Mouse (Mus musculus) CH12.LX (cell line): Measurements from ENCODE around the gene Rp2. TPM values are rescaled to one million over a fixed set of nuclear protein-coding genes. Genes with fewer than 3 reads are reported as not detected.

Experiments
- DNase-seq: peaks from one replicate; pipeline ENCODE4 v3.0.0-alpha.2; 2013; ENCODE audit errors: extremely low read depth
- H3K27ac ChIP-seq: 2 replicates; pipeline ENCODE4 v1.5.1; 2012; ENCODE audit warnings: low read depth, mild to moderate bottlenecking, control low read depth, moderate library complexity; ENCODE audit not compliant: insufficient read depth
- H3K27me3 ChIP-seq: replicated peaks from 2 replicates; pipeline ENCODE3; 2012; ENCODE audit warnings: inconsistent platforms
- H3K36me3 ChIP-seq, 2 experiments: replicated peaks in 1 of 2; 2 replicates each; pipeline versions ENCODE3 to v1.6.1; 2012; ENCODE audit warnings: inconsistent platforms in 1 of 2, low read length in 1 of 2, mild to moderate bottlenecking in 1 of 2, mixed read lengths in 1 of 2, moderate library complexity in 1 of 2; ENCODE audit not compliant: control insufficient read depth in 1 of 2, insufficient read depth in 1 of 2
- H3K4me1 ChIP-seq, 2 experiments: 2 replicates each; pipeline ENCODE4 v1.6.1; 2012; ENCODE audit warnings: inconsistent platforms in 1 of 2, moderate library complexity in 1 of 2; ENCODE audit not compliant: insufficient read depth in 2 of 2, control insufficient read depth in 1 of 2
- H3K4me2 ChIP-seq: 2 replicates; pipeline ENCODE4 v1.6.1; 2012; ENCODE audit warnings: low read depth, mild to moderate bottlenecking, control low read depth; ENCODE audit not compliant: poor library complexity, insufficient read depth, severe bottlenecking
- H3K4me3 ChIP-seq, 3 experiments: fragments of 150-350 bp in 1 of 3; sonication (generic) in 1 of 3; replicated peaks in 1 of 3; 2 replicates each; pipeline versions ENCODE3 to v1.5.1; 2011 to 2012; ENCODE audit warnings: low read depth in 2 of 3, low read length in 2 of 3, mild to moderate bottlenecking in 2 of 3, moderate library complexity in 2 of 3, control low read depth in 1 of 3, improper control_type of control experiment in 1 of 3, inconsistent platforms in 1 of 3, mixed read lengths in 1 of 3; ENCODE audit not compliant: poor library complexity in 1 of 3
- H3K79me2 ChIP-seq: replicated peaks from 2 replicates; pipeline ENCODE4 v1.6.1; 2012; ENCODE audit warnings: mild to moderate bottlenecking, moderate library complexity; ENCODE audit not compliant: control insufficient read depth, poor library complexity, insufficient read depth, severe bottlenecking; ENCODE audit errors: extremely low read depth
- H3K9ac ChIP-seq: 2 replicates; pipeline ENCODE4 v1.6.1; 2012; ENCODE audit warnings: low read depth, mild to moderate bottlenecking, control low read depth, moderate library complexity; ENCODE audit not compliant: insufficient read depth
- H3K9me3 ChIP-seq: replicated peaks from 2 replicates; pipeline ENCODE3; 2012; ENCODE audit warnings: low read length, inconsistent platforms, mixed read lengths
- ETS1 ChIP-seq: conservative IDR thresholded peaks from 2 replicates; pipeline ENCODE4 v1.6.1; 2012; ENCODE audit warnings: low read depth, mild to moderate bottlenecking, inconsistent platforms, low read length, improper control_type of control experiment, moderate library complexity
- JUND ChIP-seq: conservative IDR thresholded peaks from 2 replicates; pipeline ENCODE4 v1.6.1; 2011; ENCODE audit warnings: low read depth, low read length, improper control_type of control experiment
- MAZ ChIP-seq: IDR thresholded peaks from 2 replicates; pipeline ENCODE4 v1.6.1; 2012; ENCODE audit warnings: low read depth, mild to moderate bottlenecking, inconsistent platforms, low read length, improper control_type of control experiment, moderate library complexity
- MEF2A ChIP-seq: IDR thresholded peaks from 2 replicates; pipeline ENCODE4 v1.6.1; 2014; ENCODE audit warnings: low read depth, mild to moderate bottlenecking, inconsistent platforms, low read length, improper control_type of control experiment, borderline replicate concordance
- MYC ChIP-seq: IDR thresholded peaks from 2 replicates; pipeline ENCODE4 v1.6.1; 2011; ENCODE audit warnings: low read depth, mild to moderate bottlenecking, improper control_type of control experiment, low read length
- RAD21 ChIP-seq: IDR thresholded peaks from 2 replicates; pipeline ENCODE4 v1.6.1; 2011; ENCODE audit warnings: low read depth, mild to moderate bottlenecking, low read length, improper control_type of control experiment, moderate library complexity
- SIN3A ChIP-seq: IDR thresholded peaks from 2 replicates; pipeline ENCODE4 v1.6.1; 2012; ENCODE audit warnings: low read length, improper control_type of control experiment, inconsistent platforms
- ZKSCAN1 ChIP-seq: IDR thresholded peaks from 2 replicates; pipeline ENCODE4 v1.6.1; 2012; ENCODE audit warnings: low read depth, inconsistent platforms, low read length, improper control_type of control experiment, borderline replicate concordance
- dilution Hi-C: fragments of 300-500 bp; cut with MboI; formaldehyde crosslinking; loops from 2 replicates; pipeline ENCODE4 v1.14.3; 2020; ENCODE audit warnings: low sequenced_read_pairs; ENCODE audit not compliant: extremely low pct_unique_long_range_greater_than_20kb, extremely low pct_ligation_motif_present
- in situ Hi-C: fragments of 300-500 bp; cut with MboI; formaldehyde crosslinking; loops from 3 replicates; pipeline ENCODE4 v1.14.3; 2019; ENCODE audit warnings: low sequenced_read_pairs, low pct_ligation_motif_present, low pct_unique_long_range_greater_than_20kb, mixed read lengths
- polyA plus RNA-seq: library from polyadenylated mRNA; unstranded; fragments of >175 nt; gene quantifications from 2 replicates; pipeline ENCODE4 v1.2.1, GENCODE M21; 2012; ENCODE audit warnings: low read depth; ENCODE audit not compliant: insufficient read length
- total RNA-seq, 2 experiments: library from RNA; depleted of rRNA; stranded (reverse); fragments of 300-350 nt in 1 of 2; fragments of >200 nt in 1 of 2; gene quantifications; 2 replicates each; pipeline ENCODE4 v1.2.3; 2012 to 2014

Rp2 gene
- total and polyA plus RNA-seq, 3 experiments, result 34.8 to 67.6 (median 34.9) TPM

- TF ChIP-seq JUND (no peak), ZKSCAN1 (no peak)
- Histone ChIP-seq H3K4me2 (no peak overlapping the region), H3K27me3 (no peaks in the 10 kb centered on the region), H3K27ac (no peak overlapping the region), H3K4me1 (peaks cover 4 to 14% of the 10 kb centered on the region in 2 experiments), H3K9ac (no peak overlapping the region), H3K4me3 (no peak overlapping the region), H3K36me3 (peaks cover 0 to 5% of the 10 kb centered on the region in 2 experiments), H3K9me3 (no peaks in the 10 kb centered on the region), H3K79me2 (no peaks in the 10 kb centered on the region)
- dilution Hi-C loops, result no loop called here
- DNase-seq, result no peak
- in situ Hi-C loops, result no loop called here
Measured at GRCm38 (mm10) chrX:20411382-20411781, 47.1 kb downstream of the Rp2 start.

GRCm38 (mm10) chrX:20412221-20412620 lies 47.9 kb downstream of the Rp2 start:
- TF ChIP-seq ZKSCAN1 (no peak), MAZ (no peak), JUND (no peak), MEF2A (no peak)
- TF ChIP-seq, all 38 proteins: peak for 0
- no peaks in the 10 kb centered on the region for H3K27me3 ChIP-seq
- in situ Hi-C loops, result no loop called here

GRCm38 (mm10) chrX:20414885-20415622 lies 50.8 kb downstream of the Rp2 start:
- dilution Hi-C loops, result no loop called here

More at GRCm38 (mm10) chrX:20412221-20412620, 47.9 kb downstream of the Rp2 start:
- dilution Hi-C loops, result no loop called here
- no peak for DNase-seq
- peaks cover 4 to 14% of the 10 kb centered on the region in 2 experiments for H3K4me1 ChIP-seq
- H3K79me2 ChIP-seq, result no peaks in the 10 kb centered on the region
- H3K9me3 ChIP-seq, result no peaks in the 10 kb centered on the region
- H3K27ac ChIP-seq, result no peak overlapping the region
- no peak overlapping the region for H3K4me3 ChIP-seq
- no peaks in the 10 kb centered on the region for H3K36me3 ChIP-seq
- no peak overlapping the region for H3K9ac ChIP-seq
- no peak overlapping the region for H3K4me2 ChIP-seq

More at GRCm38 (mm10) chrX:20414885-20415622, 50.8 kb downstream of the Rp2 start:
- no peaks in the 10 kb centered on the region for H3K27me3 ChIP-seq
- no peak overlapping the region for H3K4me3 ChIP-seq
- no peak for DNase-seq
- H3K4me2 ChIP-seq, result no peak overlapping the region
- H3K79me2 ChIP-seq, result no peaks in the 10 kb centered on the region
- H3K9me3 ChIP-seq, result no peaks in the 10 kb centered on the region
- TF ChIP-seq SIN3A (no peak), RAD21 (no peak), MYC (no peak), ETS1 (no peak)
- TF ChIP-seq, all 38 proteins: peak for 0
- peaks cover 4 to 14% of the 10 kb centered on the region in 2 experiments for H3K4me1 ChIP-seq
- in situ Hi-C loops, result no loop called here
- no peak overlapping the region for H3K9ac ChIP-seq
- H3K36me3 ChIP-seq, result no peaks in the 10 kb centered on the region
- no peak overlapping the region; the same call in 1 of the 2 replicates for H3K27ac ChIP-seq
